In genomic region chr1:97921886-97922285, GRCm38 (mm10) we compare ENCODE assay signal across 18 mouse cellular contexts.
DNase-seq lines count a peak whose midpoint lies in the region; ATAC-seq and TF ChIP-seq lines count a peak whose summit lies in the region.
"Had no signal": no experiment of that assay in that cellular context is flagged by ENCODE, and none has a peak within 500 bp of the region (broad histone marks: within the 10 kb centered on the region; RNA-seq: fewer than 3 reads in every experiment).

No protein-coding gene starts in this region.

- no peaks in the 10 kb centered on the region for H3K9me3 ChIP-seq in embryonic facial prominence, embryonic 11.5 days (replicated peaks; ENCODE audit: control insufficient read depth, low read length)
- no peaks in the 10 kb centered on the region for H3K9me3 ChIP-seq in embryonic facial prominence, embryonic 10.5 days
- no peaks in the 10 kb centered on the region for H3K9me3 ChIP-seq in heart, postnatal 0 days (replicated peaks; ENCODE audit: control insufficient read depth, low read length)
- H3K9me3 ChIP-seq in liver, embryonic 16.5 days (replicated peaks; ENCODE audit: control insufficient read depth, low read length), result no peaks in the 10 kb centered on the region
- H3K9me3 ChIP-seq: midbrain, embryonic 10.5 days had no signal

- H3K36me3 ChIP-seq in embryonic facial prominence, embryonic 11.5 days (replicated peaks; ENCODE audit: control insufficient read depth, insufficient read depth, low read depth, low read length), result no peaks in the 10 kb centered on the region
- no peaks in the 10 kb centered on the region for H3K36me3 ChIP-seq in embryonic facial prominence, embryonic 10.5 days (replicated peaks)
- H3K36me3 ChIP-seq in heart, postnatal 0 days (replicated peaks; ENCODE audit: control insufficient read depth, insufficient read depth, low read length), result peaks cover 58% of the 10 kb centered on the region
- H3K36me3 ChIP-seq in liver, embryonic 16.5 days (ENCODE audit: control insufficient read depth, insufficient read depth), result no peaks in the 10 kb centered on the region

- no peak overlapping the region for H3K4me3 ChIP-seq in embryonic facial prominence, embryonic 11.5 days (ENCODE audit: low read depth, low read length)
- no peak overlapping the region for H3K4me3 ChIP-seq in embryonic facial prominence, embryonic 10.5 days
- no peak overlapping the region for H3K4me3 ChIP-seq in heart, postnatal 0 days (ENCODE audit: low read depth, low read length)
- no peak overlapping the region for H3K4me3 ChIP-seq in liver, embryonic 16.5 days (ENCODE audit: low read depth, low read length)
- H3K4me3 ChIP-seq: midbrain, embryonic 10.5 days had no signal

- H3K4me2 ChIP-seq in embryonic facial prominence, embryonic 11.5 days (ENCODE audit: low read depth, low read length), result no peak overlapping the region
- H3K4me2 ChIP-seq in heart, postnatal 0 days (ENCODE audit: low read depth, low read length), result no peak overlapping the region
- H3K4me2 ChIP-seq in liver, embryonic 16.5 days (ENCODE audit: low read depth, low read length), result no peak overlapping the region

- no peak for TF ChIP-seq CTCF in heart, postnatal 0 days (IDR thresholded peaks at IDR 0.05; ENCODE audit: low read depth)
- TF ChIP-seq CTCF in brain, embryonic 14.5 days (IDR thresholded peaks at IDR 0.05; ENCODE audit: borderline replicate concordance, extremely low read depth, insufficient read depth, insufficient read length), result no peak

- TF ChIP-seq POLR2A in brain, embryonic 14.5 days (IDR thresholded peaks at IDR 0.05; ENCODE audit: borderline replicate concordance, extremely low read depth, insufficient read depth, insufficient read length, poor library complexity, severe bottlenecking), result no peak

- no peak overlapping the region for H3K9ac ChIP-seq in embryonic facial prominence, embryonic 11.5 days (replicated peaks; ENCODE audit: low read length)
- no peak overlapping the region for H3K9ac ChIP-seq in heart, postnatal 0 days (replicated peaks; ENCODE audit: low read depth, low read length)
- H3K9ac ChIP-seq in liver, embryonic 16.5 days (ENCODE audit: low read depth, low read length), result no peak overlapping the region
- H3K9ac ChIP-seq: liver, postnatal 0 days had no signal

- no peaks in the 10 kb centered on the region for H3K27me3 ChIP-seq in embryonic facial prominence, embryonic 11.5 days (ENCODE audit: control insufficient read depth, insufficient read depth, low read length)
- H3K27me3 ChIP-seq in embryonic facial prominence, embryonic 10.5 days (replicated peaks; ENCODE audit: low read depth, poor library complexity, severe bottlenecking), result no peaks in the 10 kb centered on the region
- H3K27me3 ChIP-seq in heart, postnatal 0 days (ENCODE audit: control insufficient read depth, insufficient read depth, low read length), result no peaks in the 10 kb centered on the region
- no peaks in the 10 kb centered on the region for H3K27me3 ChIP-seq in liver, embryonic 16.5 days (ENCODE audit: control insufficient read depth, insufficient read depth, low read depth, low read length)
- H3K27me3 ChIP-seq: CH12.LX had no signal

- intact Hi-C loops in heart, postnatal 36 days (cut with DNase I), result no loop called here

- no peaks in the 10 kb centered on the region for H3K4me1 ChIP-seq in embryonic facial prominence, embryonic 11.5 days (ENCODE audit: control insufficient read depth, insufficient read depth, low read length)
- peaks cover 4% of the 10 kb centered on the region; the same call in 1 of the 2 replicates for H3K4me1 ChIP-seq in embryonic facial prominence, embryonic 10.5 days
- H3K4me1 ChIP-seq in heart, postnatal 0 days (ENCODE audit: control insufficient read depth, insufficient read depth), result peaks cover 12% of the 10 kb centered on the region
- no peaks in the 10 kb centered on the region for H3K4me1 ChIP-seq in liver, embryonic 16.5 days (ENCODE audit: control insufficient read depth, low read depth, low read length)
- H3K4me1 ChIP-seq: midbrain, embryonic 10.5 days had no signal

- peak; percentile 26 for DNase-seq in embryonic facial prominence, embryonic 11.5 days (ENCODE audit: low spot score)
- no peak for DNase-seq in embryonic facial prominence, embryonic 10.5 days (ENCODE audit: low spot score)
- DNase-seq in heart, postnatal 0 days (ENCODE audit: low spot score), result peak; percentile 18
- DNase-seq in heart, postnatal 36 days, result no peak
- DNase-seq in liver, result no peak
- DNase-seq in brain, embryonic 14.5 days (ENCODE audit: low read depth), result peak; percentile 60
- DNase-seq in layer of hippocampus, adult 9-10 months (ENCODE audit: low spot score), result no peak
- DNase-seq: adrenal gland, adult 8-10 months; cerebellum, adult 11 months; cerebellum, postnatal 14 days; heart, postnatal 4 days; kidney, adult 9 months; liver, postnatal 0 days had no signal

- H3K27ac ChIP-seq in embryonic facial prominence, embryonic 11.5 days (replicated peaks; ENCODE audit: low read depth, low read length), result no peak overlapping the region
- H3K27ac ChIP-seq in embryonic facial prominence, embryonic 10.5 days (replicated peaks), result no peak overlapping the region
- H3K27ac ChIP-seq in heart, postnatal 0 days (ENCODE audit: low read depth), result peak overlapping the region; percentile 54; the same call in 1 of the 2 replicates
- H3K27ac ChIP-seq in liver, embryonic 16.5 days (ENCODE audit: low read length), result no peak overlapping the region
- H3K27ac ChIP-seq: midbrain, embryonic 10.5 days; stomach, postnatal 0 days had no signal

- WGBS in embryonic facial prominence, embryonic 11.5 days, result 72% methylated on average over 1 of the region's 1 CpGs
- 78% methylated on average over 1 of the region's 1 CpGs for WGBS in embryonic facial prominence, embryonic 10.5 days
- 36% methylated on average over 1 of the region's 1 CpGs for WGBS in heart, postnatal 0 days
- WGBS in liver, embryonic 16.5 days (ENCODE audit: insufficient replicate concordance), result 50% methylated on average over 1 of the region's 1 CpGs

- TF ChIP-seq EP300 in heart, postnatal 0 days (IDR thresholded peaks at IDR 0.05; ENCODE audit: low read depth), result no peak

- no peak for ATAC-seq in embryonic facial prominence, embryonic 11.5 days (replicated peaks; ENCODE audit: insufficient number of reproducible peaks, low FRiP score, low TSS enrichment, low read depth)
- no peak for ATAC-seq in heart, postnatal 0 days (ENCODE audit: insufficient read depth, low read depth)
- 0 out of 2 replicates have a peak, but pooled peaks have one; percentile 24 for ATAC-seq in liver, embryonic 16.5 days (ENCODE audit: low read depth)
- ATAC-seq: inflammation-experienced regulatory T-cells, adult 6 months; liver, postnatal 0 days had no signal

Comparison
In these comparisons a context has a peak if more than half of its experiments do, and no peak if none do; other contexts are left out.
1. DNase-seq: peak in embryonic facial prominence, embryonic 11.5 days (single experiment), heart, postnatal 0 days (single experiment) and brain, embryonic 14.5 days (single experiment); none in embryonic facial prominence, embryonic 10.5 days (single experiment), heart, postnatal 36 days (0 of 2), liver (single experiment) and layer of hippocampus, adult 9-10 months (single experiment).